Mouse (Mus musculus) intestine, embryonic 15.5 days (tissue): ENCODE results near the gene Gemin5. TPM values are rescaled to one million over a fixed set of nuclear protein-coding genes. Genes with fewer than 3 reads are reported as not detected.
"Not testable (repeated sequence)": the region's sequence is repeated elsewhere in the genome, so short reads cannot be mapped to it uniquely, and the experiment has no call there.

Experiments used
- ATAC-seq: fragments of 200-750 bp; cut with Nextera tagmentation; 2 replicates; pipeline ENCODE4 v1.8.0; 2017; ENCODE audit warnings: moderate TSS enrichment, moderate library complexity
- H3K27ac ChIP-seq: fragments of 300-500 bp; sonication (generic); 2 replicates; pipeline ENCODE4 v1.5.1; 2015; ENCODE audit warnings: mild to moderate bottlenecking, inconsistent platforms
- H3K27me3 ChIP-seq: fragments of 300-500 bp; sonication (generic); replicated peaks from 2 replicates; pipeline ENCODE4 v1.6.1; 2015; ENCODE audit warnings: inconsistent platforms
- H3K36me3 ChIP-seq: fragments of 300-500 bp; sonication (generic); 2 replicates; pipeline ENCODE4 v1.6.1; 2015; ENCODE audit warnings: inconsistent platforms
- H3K4me1 ChIP-seq: fragments of 300-500 bp; sonication (generic); replicated peaks from 2 replicates; pipeline ENCODE4 v1.6.1; 2015; ENCODE audit warnings: inconsistent platforms
- H3K4me2 ChIP-seq: fragments of 300-500 bp; sonication (generic); replicated peaks from 2 replicates; pipeline ENCODE4 v1.6.1; 2015; ENCODE audit warnings: mild to moderate bottlenecking, inconsistent platforms
- H3K4me3 ChIP-seq: fragments of 300-500 bp; sonication (generic); replicated peaks from 2 replicates; pipeline ENCODE4 v1.5.1; 2015; ENCODE audit warnings: inconsistent platforms
- H3K9ac ChIP-seq: fragments of 300-500 bp; sonication (generic); 2 replicates; pipeline ENCODE4 v1.6.1; 2015; ENCODE audit warnings: inconsistent platforms
- H3K9me3 ChIP-seq: fragments of 300-500 bp; sonication (generic); 2 replicates; pipeline ENCODE4 v1.6.1; 2016; ENCODE audit warnings: inconsistent platforms
- whole genome bisulfite sequencing: fragments of 180-500 bp; shearing (Covaris S2); methylation state at CpG from one replicate; pipeline ENCODE4 v1.1.7; 2015; 5-methylcytosine and 5-hydroxymethylcytosine counted together
- polyA plus RNA-seq: library from polyadenylated mRNA; unstranded; fragments of >200 nt; fragmentation: Nextera tagmentation; extraction: Ambion mirVana; gene quantifications from 2 replicates; pipeline ENCODE4 v1.2.1, GENCODE M21; 2015

Gene Gemin5
- 18.5 and 18.6 TPM in 2 replicates for polyA plus RNA-seq

GRCm38 (mm10) chr11:58168167-58168915 is at the start of gene Gemin5:
Gene Gemin5 (minus strand): TSS chr11:58168539.
- Histone ChIP-seq H3K36me3 (peaks cover 17% of the 10 kb centered on the region), H3K27ac (peak within 1 kb of the TSS; percentile 57; the same call in 1 of the 2 replicates), H3K4me2 (peak within 1 kb of the TSS; percentile 75), H3K27me3 (no peaks in the 10 kb centered on the region), H3K9me3 (no peaks in the 10 kb centered on the region), H3K4me3 (peak within 1 kb of the TSS; percentile 88), H3K4me1 (peaks cover 5% of the 10 kb centered on the region), H3K9ac (peak within 1 kb of the TSS; percentile 65)
- peak; percentile 86 for ATAC-seq
- WGBS: under 1% methylated on average over 71 of the region's 71 CpGs

- no peaks in the 10 kb centered on the region for H3K4me1 ChIP-seq
- no peak for ATAC-seq
- no peak overlapping the region for H3K9ac ChIP-seq
- H3K36me3 ChIP-seq: no peaks in the 10 kb centered on the region
- no peak overlapping the region for H3K4me2 ChIP-seq
- 54% methylated on average over 6 of the region's 6 CpGs for WGBS
- H3K27ac ChIP-seq: no peak overlapping the region
- no peaks in the 10 kb centered on the region for H3K9me3 ChIP-seq
- H3K27me3 ChIP-seq: no peaks in the 10 kb centered on the region
- no peak overlapping the region for H3K4me3 ChIP-seq
These were observed 48.5 kb upstream of the Gemin5 start for GRCm38 (mm10) chr11:58216823-58217222.

- H3K9me3 ChIP-seq: no peaks in the 10 kb centered on the region
- H3K36me3 ChIP-seq: no peaks in the 10 kb centered on the region
- no peak overlapping the region for H3K27ac ChIP-seq
- no peak overlapping the region for H3K9ac ChIP-seq
- no peaks in the 10 kb centered on the region for H3K4me1 ChIP-seq
- H3K27me3 ChIP-seq: no peaks in the 10 kb centered on the region
- H3K4me3 ChIP-seq: no peak overlapping the region
- no peak for ATAC-seq
- peak overlapping the region; percentile 20; the same call in 1 of the 2 replicates for H3K4me2 ChIP-seq
- 62% methylated on average over 5 of the region's 5 CpGs for WGBS
These were observed 47.5 kb upstream of the Gemin5 start for GRCm38 (mm10) chr11:58215814-58216213.

- ATAC-seq: peak; percentile 46; the same call in 1 of the 2 replicates
- 0 out of 2 replicates have a peak overlapping the region, but pooled peaks have one; percentile 54 for H3K27ac ChIP-seq
These were observed 46.7 kb upstream of the Gemin5 start for GRCm38 (mm10) chr11:58215049-58215430.

GRCm38 (mm10) chr11:58214391-58215048 is 46.2 kb upstream of the Gemin5 start:
- peak overlapping the region; percentile 40; the same call in 1 of the 2 replicates for H3K27ac ChIP-seq
- no peaks in the 10 kb centered on the region for H3K36me3 ChIP-seq
- peak overlapping the region; percentile 71 for H3K4me2 ChIP-seq
- H3K4me3 ChIP-seq: peak overlapping the region; percentile 55
- no peaks in the 10 kb centered on the region for H3K27me3 ChIP-seq
- H3K9ac ChIP-seq: peak overlapping the region; percentile 48; the same call in 1 of the 2 replicates
- peak; percentile 92 for ATAC-seq
- H3K4me1 ChIP-seq: no peaks in the 10 kb centered on the region
- no peaks in the 10 kb centered on the region for H3K9me3 ChIP-seq
- 23% methylated on average over 17 of the region's 17 CpGs for WGBS

More at GRCm38 (mm10) chr11:58215049-58215430, 46.7 kb upstream of the Gemin5 start:
- not testable (repeated sequence) for H3K27me3 ChIP-seq, H3K4me1 ChIP-seq, H3K9me3 ChIP-seq, H3K36me3 ChIP-seq, H3K9ac ChIP-seq
- 0% methylated on average over 2 of the region's 3 CpGs for WGBS
- H3K4me2 ChIP-seq: peak overlapping the region; percentile 71
- peak overlapping the region; percentile 55 for H3K4me3 ChIP-seq

GRCm38 (mm10) chr11:58213673-58214342 is 45.5 kb upstream of the Gemin5 start:
- Histone ChIP-seq H3K4me2 (no peak overlapping the region), H3K9ac (no peak overlapping the region), H3K4me3 (no peak overlapping the region), H3K27me3 (no peaks in the 10 kb centered on the region), H3K36me3 (no peaks in the 10 kb centered on the region), H3K9me3 (no peaks in the 10 kb centered on the region), H3K4me1 (no peaks in the 10 kb centered on the region), H3K27ac (no peak overlapping the region)
- WGBS: 76% methylated on average over 7 of the region's 7 CpGs
- no peak for ATAC-seq

- Histone ChIP-seq H3K4me1 (no peaks in the 10 kb centered on the region), H3K36me3 (0 out of 2 replicates have a peak, but pooled peaks cover 2% of the 10 kb centered on the region), H3K27ac (no peak overlapping the region), H3K27me3 (no peaks in the 10 kb centered on the region), H3K4me2 (no peak overlapping the region), H3K9ac (no peak overlapping the region), H3K4me3 (no peak overlapping the region), H3K9me3 (no peaks in the 10 kb centered on the region)
- 32% methylated on average over 2 of the region's 2 CpGs for WGBS
- ATAC-seq: no peak
These were observed 43.3 kb upstream of the Gemin5 start for GRCm38 (mm10) chr11:58211682-58212067.

- Histone ChIP-seq H3K36me3 (0 out of 2 replicates have a peak, but pooled peaks cover 2% of the 10 kb centered on the region), H3K9me3 (no peaks in the 10 kb centered on the region), H3K4me2 (no peak overlapping the region), H3K4me3 (no peak overlapping the region), H3K9ac (no peak overlapping the region), H3K27me3 (no peaks in the 10 kb centered on the region), H3K27ac (no peak overlapping the region), H3K4me1 (no peaks in the 10 kb centered on the region)
- ATAC-seq: 0 out of 2 replicates have a peak, but pooled peaks have one; percentile 19
- WGBS: 23% methylated on average over 9 of the region's 9 CpGs
These were observed 42.8 kb upstream of the Gemin5 start for GRCm38 (mm10) chr11:58211062-58211681.

GRCm38 (mm10) chr11:58210321-58210886 is 42.1 kb upstream of the Gemin5 start:
- WGBS: 85% methylated on average over 1 of the region's 1 CpGs
- H3K4me3 ChIP-seq: no peak overlapping the region
- H3K9me3 ChIP-seq: no peaks in the 10 kb centered on the region
- 0 out of 2 replicates have a peak, but pooled peaks cover 2% of the 10 kb centered on the region for H3K36me3 ChIP-seq
- H3K4me1 ChIP-seq: no peaks in the 10 kb centered on the region
- no peak overlapping the region for H3K27ac ChIP-seq
- no peak overlapping the region for H3K4me2 ChIP-seq
- H3K27me3 ChIP-seq: no peaks in the 10 kb centered on the region
- ATAC-seq: no peak
- H3K9ac ChIP-seq: no peak overlapping the region

- Histone ChIP-seq H3K27me3 (no peaks in the 10 kb centered on the region), H3K4me2 (no peak overlapping the region), H3K27ac (no peak overlapping the region), H3K9me3 (no peaks in the 10 kb centered on the region), H3K36me3 (no peaks in the 10 kb centered on the region), H3K9ac (no peak overlapping the region), H3K4me1 (0 out of 2 replicates have a peak, but pooled peaks cover 2% of the 10 kb centered on the region), H3K4me3 (no peak overlapping the region)
- no peak for ATAC-seq
- WGBS: 83% methylated on average over 12 of the region's 12 CpGs
These were observed 32.7 kb upstream of the Gemin5 start for GRCm38 (mm10) chr11:58201052-58201451.

GRCm38 (mm10) chr11:58200226-58200625 is 31.9 kb upstream of the Gemin5 start:
- 0 out of 2 replicates have a peak overlapping the region, but pooled peaks have one; percentile 4 for H3K4me2 ChIP-seq
- H3K4me1 ChIP-seq: 0 out of 2 replicates have a peak, but pooled peaks cover 2% of the 10 kb centered on the region
- ATAC-seq: no peak
- WGBS: 84% methylated on average over 4 of the region's 4 CpGs
- H3K27ac ChIP-seq: no peak overlapping the region
- 0 out of 2 replicates have a peak overlapping the region, but pooled peaks have one; percentile 4 for H3K4me3 ChIP-seq
- no peaks in the 10 kb centered on the region for H3K9me3 ChIP-seq
- no peak overlapping the region for H3K9ac ChIP-seq
- no peaks in the 10 kb centered on the region for H3K27me3 ChIP-seq
- H3K36me3 ChIP-seq: no peaks in the 10 kb centered on the region
